Mouse (Mus musculus) retina, postnatal 7 days (tissue): ENCODE results near the gene Fndc7.
A peak's percentile ranks its signal among the peaks of the same experiment; 100 is the strongest.

Source experiments
- DNase-seq: peaks from one replicate; pipeline ENCODE4 v3.0.0-alpha.2; 2012; ENCODE audit warnings: low read depth, low spot score

Fndc7 gene

DNA sequence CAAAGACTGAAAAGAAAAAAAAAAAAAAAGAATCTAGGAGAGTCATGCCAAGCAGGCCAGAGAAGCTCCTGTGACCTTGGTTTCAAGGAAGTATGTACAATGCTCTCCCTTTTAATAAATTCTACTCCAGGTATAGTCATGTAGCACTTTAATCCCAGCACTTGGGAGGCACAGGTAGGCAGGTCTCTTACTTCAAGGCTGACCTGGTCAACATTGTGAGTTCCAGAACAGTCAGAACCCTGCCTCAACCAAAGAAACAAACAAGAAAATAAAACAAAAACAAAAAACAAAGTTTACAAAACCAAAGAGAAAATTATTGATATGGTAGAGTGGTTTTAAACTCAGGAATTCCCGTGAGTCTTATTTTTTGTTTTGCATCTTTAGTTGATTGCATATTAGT, at the start of gene Fndc7:
Gene Fndc7 (minus strand): TSS at position 101 of the 400 bp plus-strand sequence.
- DNase-seq, result no peak

DNA sequence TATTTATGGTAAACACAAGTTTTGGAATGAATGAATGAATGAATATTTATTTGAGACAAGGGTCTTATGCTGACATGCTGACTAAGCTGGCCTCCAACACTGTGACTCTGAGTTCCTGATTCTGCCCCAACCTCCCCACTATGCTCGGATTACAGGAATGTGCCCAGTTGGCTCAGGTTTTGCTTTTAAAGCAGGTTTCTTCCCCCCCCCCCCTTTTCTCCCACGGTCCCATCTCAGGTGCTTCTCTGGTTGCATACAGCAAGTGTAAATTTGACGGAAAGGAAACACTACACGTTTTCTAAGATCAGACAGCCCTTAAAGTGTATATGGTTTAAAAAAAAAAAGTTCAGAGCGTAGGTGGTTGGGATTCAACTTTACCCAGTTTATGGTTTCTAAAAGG, 49.8 kb upstream of the Fndc7 start, which contains the start of gene Henmt1:
Gene Henmt1 (plus strand): TSS at position 301 of the 400 bp plus-strand sequence.
- DNase-seq, result no peak

DNA sequence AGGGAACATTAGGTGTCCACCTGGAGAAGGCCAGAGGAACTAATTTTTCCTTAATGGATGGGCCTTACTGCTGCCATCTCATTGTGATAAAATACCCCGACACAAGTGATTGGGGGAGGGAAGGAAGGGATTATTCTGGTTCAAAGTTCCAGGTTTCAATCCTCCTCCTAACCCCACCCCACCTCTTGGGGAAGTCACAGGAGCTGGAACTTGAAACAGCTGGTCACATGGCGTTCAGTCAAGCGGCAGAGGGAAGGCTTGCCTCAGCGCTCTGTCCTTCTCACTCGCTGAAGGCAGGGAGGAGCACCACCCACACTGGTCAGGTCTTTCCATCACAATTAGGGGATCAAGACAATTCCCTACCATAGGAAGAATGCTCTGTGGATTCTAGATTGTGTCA, 48.9 kb upstream of the Fndc7 start:
- no peak for DNase-seq

DNA sequence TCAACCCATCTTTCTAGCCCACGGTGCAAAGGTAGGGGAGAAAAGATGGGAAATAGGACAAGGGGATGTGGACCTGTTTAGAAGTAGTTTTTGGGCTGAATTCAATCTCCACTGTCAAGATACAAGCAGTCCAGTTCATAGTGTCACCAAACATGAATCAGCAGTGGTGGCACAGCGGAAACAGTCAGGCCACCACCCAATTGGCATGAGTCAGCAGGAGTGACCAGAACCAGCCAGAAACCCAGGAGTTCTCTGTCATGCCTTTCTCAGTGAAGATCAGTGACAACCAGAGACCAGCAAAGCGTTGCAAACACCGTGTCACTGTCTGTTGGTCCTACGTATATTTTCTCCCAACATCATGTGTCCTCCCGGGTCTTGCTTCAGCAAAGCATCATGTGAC, 43.7 kb upstream of the Fndc7 start:
- DNase-seq, result no peak

DNA sequence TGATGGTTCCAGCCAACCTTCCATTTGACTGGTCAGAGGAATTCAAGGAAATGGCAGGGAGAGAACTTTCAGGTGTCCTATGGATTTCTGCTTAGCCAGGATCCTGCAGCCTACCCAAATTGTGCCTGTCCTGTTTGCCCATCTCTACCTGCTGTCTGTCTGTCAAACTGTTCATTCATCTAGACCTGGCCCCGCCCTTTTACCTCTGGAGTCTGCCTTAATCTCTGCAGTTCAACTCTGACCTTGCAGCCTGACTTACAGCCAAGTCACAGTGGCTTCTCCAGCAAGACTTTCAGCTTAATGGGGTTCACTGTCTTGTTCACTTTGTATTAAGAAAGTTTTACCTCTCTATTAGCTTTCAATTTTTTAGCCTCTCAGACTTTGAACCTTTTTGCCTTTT, 36.5 kb upstream of the Fndc7 start:
- no peak for DNase-seq

DNA sequence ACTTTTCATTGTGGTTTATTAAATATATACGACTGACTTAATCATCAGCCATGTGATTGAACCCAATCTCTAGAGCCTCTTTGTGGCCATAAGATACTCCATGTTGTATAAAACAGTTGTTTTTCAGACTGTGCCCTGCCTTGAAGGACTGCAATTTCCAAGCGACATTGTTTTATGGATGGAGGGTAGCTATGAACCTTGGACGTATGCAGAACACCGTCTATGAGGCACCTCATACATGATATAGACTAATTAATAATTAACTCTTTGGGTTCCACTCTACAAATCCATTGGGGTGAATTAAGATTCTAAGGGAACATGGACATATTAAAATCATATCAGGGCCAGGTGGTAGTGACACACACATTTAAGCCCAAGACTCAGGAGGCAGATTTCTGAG, 35.9 kb upstream of the Fndc7 start:
- no peak for DNase-seq

DNA sequence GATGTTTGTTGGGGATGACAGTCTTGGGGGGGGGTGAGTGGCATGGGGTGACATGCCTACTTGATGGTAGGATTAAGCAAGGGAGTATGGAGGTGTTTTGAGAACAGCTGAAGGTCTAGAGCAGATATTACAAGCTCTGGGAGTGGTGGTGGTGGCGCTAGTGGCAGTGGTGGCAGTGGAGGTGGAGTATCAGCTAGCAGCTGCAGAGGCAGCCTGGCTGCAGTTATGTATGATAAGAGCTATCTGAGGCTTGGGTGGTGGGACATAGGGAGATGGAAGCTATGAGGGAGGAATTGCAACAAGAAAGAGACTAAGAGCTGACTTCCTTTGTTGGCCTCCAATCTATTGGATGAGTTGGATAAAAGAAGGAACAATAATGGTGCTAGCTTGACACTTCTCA, 32.0 kb upstream of the Fndc7 start:
- DNase-seq, result no peak

DNA sequence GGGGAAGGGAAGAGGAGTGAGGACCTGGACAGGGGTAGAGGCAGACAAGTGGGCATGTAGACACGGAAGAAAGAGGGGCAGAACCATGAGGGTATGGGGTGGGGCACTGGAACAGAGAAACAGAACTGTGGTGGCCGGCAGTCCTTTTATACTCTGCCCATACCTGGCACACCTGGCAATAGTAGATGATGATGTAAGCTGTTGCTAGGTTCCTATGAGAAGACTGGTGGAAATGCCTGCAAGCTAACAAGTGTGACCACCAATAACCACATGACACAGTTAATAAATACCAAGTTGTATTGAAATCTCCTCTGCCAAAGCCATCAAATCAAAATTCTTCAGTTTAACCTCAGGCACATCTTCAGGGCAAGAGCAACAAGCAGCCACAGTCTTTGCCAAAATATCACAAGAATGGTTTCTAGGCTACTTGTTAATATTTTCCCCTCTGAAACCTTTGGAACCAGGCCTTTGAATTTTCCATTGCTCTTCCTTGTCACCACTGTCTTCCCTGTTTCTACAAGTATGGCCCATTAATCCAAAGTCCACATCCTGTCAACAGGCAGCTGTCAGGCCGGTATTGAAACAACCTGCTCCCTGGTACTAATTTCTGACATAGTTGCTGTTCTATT, 30.7 kb upstream of the Fndc7 start:
- DNase-seq, result no peak

DNA sequence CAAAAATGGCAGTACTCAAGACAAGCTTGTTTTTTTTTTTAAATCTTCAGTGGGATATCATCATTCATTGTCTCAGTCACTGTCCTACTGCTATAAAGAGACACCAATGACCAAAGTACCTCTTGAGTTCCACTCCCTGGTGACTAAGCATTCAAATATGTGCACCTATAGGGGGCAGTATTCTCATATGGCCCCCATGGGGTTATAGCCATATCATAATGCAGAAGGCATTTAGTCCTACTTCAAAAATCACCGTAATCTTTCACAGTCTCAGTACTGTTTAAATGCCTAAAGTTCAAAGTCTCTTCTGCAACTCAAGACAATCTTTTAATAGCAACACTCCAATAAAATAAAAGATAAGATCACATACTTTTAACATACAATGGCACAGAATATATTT, 29.0 kb upstream of the Fndc7 start:
- no peak for DNase-seq

DNA sequence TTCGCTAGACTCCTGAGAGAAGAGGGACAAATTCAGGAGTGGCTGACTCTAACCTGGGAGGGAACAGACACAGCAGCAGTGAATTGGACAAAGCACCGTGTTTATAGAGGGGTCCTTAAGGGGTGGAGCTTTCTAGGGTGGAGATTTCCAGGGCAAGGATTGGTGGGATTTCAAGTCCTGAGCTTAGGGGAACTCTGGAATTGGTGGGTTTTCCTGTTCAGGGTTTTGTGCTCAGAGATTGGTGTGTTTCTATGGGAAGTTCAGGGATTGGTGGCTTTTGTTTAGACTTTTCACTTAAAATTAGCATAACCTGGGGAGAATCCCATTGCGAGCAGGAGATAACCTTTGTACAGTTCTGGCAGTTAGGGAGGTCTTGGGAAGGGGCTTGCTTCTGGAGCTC, 28.2 kb upstream of the Fndc7 start:
- DNase-seq, result no peak

DNA sequence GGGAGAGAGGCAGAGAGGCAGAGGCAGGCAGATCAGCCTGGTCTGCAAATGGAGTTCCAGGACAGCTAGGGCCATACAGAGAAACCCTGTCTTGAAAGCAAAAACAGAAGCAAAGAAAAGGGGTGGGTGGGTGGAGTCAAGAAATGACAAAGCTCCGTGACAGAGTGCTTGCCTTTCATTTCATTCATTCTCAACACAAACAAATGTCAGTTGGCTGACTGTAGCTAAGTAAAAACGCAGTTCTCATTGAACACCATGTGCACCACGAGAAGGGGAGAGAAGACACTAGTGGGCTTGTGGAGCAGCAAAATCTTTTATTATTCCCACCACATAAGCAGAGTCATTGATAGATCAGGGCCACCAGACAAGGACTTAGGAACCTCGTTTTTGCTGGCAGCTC, 27.0 kb upstream of the Fndc7 start:
- DNase-seq, result no peak

DNA sequence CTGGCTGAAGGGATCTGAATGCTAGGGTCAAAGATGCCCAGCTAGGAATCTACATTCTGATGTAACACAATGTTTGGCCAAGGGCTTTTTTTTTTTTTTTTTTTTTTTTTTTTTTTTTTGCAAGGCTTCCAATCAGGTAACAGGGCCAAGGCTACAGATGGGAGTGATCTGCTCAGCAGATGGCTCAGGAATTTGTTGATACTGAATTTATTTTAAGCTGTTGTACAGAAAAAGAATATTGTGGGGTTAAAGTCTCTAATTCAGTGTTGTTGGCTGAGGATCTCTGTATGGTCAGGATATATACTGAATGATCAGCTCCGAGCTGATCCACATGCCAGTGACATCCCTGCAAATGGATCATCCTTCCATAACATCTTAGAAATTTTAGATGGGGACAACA, 26.2 kb upstream of the Fndc7 start:
- no peak for DNase-seq

DNA sequence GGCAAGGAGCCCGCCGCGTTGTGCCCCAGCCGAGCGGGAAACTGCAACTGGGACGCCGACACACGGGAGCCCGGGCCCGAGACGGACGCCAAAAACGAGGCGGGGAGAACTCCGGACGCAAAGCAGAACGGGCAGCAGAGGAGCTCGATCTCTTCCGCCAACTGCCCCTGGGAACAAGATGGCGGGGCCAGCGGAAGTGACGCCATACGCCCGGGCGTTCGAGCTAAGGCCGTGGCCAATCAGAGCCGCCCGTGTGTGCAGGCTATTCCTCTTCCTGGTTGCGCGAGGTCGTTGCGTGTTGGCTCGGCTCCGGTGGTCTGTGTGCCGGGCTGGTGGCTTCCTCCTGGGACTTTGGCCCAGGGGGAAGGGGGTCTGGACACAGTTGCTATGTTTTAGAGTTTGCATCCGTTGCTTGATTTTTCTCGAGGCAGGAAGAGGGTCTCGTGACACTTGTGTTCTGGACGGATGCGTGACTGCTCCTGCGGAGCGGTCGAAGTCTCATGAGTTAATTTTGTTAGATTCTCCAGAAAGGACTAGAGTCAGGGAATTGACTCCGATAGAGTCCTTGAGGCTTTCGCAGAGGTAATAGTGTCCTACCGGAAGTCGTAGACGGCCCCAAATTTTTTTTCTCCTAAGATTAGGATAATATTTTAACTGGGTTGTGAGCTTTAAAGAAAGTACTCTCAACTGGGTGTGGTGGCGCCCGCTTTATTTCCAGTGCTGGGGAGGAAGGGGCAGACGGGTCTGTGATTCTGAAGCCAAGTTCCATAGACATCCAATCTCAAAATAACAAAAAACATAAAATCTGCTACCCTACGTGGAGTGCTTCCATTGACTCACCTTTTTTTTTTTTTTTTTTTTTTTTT, 22.0 kb upstream of the Fndc7 start, which contains the start of gene Prpf38b:
Gene Prpf38b (minus strand): TSS at position 180 of the 866 bp plus-strand sequence.
- DNase-seq, result peak; percentile 92

DNA sequence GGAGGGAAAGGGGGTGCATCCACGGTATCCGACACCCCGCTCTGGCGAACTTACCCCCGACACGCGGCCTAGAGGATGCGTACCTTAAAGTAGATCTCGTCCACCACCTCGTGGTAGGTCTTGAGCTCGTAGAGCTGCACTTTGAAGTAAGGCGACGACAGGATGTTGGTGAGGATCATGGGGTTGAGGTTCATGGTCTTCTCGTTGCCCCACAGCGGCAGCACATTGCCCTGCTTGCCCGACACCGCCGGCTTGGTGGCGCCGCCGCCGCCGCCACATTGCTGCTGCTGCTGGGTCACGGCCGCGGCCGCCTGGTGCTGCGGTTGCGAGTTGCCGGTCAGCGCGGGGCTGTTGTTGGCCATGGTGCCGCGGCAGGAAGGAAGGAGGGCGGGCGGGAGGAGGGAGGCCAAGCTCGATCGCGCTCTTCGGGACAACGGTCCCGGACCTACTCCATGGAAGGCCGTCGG, 21.3 kb upstream of the Fndc7 start:
- peak; percentile 43 for DNase-seq

DNA sequence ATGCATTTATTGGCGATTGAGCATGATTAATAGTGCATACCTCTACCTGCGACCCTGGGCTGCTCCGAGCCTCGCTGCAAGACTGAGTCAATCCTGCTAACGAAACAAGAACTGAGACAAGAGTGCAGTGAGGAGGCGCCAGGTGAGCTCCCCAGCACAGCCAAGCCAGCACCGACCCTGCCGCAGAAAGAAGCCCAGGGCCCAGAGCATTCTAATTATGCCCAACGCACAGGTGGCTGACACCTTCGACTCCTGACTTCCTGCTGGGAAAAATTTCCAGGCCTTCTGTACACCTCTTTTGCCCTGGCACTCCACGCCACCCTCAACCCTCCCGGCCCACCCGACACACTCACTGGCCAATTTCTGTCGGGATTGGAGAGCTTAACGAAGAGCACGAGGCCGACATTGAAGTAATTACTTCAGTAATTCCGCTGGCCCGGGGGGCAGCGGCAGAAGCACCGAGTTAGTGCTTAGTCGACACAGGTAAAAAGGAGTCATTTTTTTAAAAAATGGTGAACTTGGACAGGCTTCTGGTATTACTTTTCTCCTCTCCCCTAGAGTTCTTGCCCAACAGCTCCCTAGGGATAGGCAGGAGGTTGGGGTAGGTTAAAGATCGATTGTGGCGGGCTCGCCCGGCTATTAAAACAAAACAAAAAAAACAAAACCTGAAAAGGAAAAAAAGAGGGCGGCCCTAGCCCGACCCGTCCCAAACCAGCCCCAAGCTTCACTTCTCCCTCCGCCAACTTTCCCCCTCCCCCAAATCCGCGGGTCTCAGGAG, 20.7 kb upstream of the Fndc7 start:
- no peak for DNase-seq

DNA sequence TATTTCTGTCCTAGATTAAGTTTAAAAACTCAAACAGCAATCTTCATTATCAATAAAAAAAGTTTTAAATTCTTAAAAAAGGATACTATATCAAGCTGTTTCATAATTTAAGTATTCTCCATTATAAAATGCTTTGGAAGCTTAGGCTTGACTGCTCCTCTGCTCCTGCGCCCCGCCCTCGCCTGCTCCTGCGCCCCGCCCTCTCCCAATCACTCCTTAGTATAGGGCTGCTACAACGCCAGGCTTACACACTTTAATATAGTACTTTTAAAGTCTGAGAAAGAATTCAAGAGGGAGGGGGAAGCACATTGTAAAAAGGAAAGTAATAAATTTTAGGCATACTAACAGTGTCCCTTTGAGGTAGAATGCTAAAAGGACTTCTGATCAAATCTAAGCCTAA, 13.1 kb upstream of the Fndc7 start:
- no peak for DNase-seq

DNA sequence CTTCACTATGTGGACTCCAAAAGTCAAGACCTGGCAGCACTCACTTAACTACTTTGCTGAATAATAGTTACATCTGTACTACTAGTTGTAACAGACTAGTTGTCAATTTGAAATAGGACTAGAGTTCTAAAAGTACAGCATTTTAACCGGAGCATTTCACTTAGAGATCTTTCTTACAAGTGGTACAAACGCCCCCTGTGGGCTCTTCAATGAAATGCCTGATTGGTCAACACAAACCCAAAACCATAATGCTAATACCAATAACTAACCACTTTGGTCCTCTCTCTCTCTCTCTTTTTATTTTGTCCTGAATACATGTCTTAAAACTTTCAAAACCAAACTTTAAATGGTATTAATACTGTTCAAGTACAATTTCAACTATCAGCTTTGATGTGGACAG, 12.2 kb upstream of the Fndc7 start:
- no peak for DNase-seq

DNA sequence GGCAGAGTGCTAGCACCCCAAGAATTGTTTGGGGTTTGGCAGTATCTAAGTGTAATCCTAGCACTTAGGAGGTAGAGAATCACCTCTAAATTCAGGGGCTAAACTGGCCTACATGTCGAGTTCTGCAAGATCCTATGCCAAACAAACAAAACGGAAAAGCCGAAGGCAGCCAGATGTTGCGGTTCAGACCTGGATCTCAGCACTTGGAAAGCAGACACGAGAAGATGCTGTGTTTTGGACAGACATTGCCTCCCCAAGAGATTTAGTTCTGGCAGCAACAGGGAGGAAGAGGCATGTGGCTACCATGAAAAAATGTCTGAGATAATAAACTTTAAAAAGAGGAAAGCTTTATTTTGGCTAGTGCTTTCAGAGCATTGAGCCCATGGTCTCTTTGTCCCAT, 10.9 kb upstream of the Fndc7 start:
- DNase-seq, result no peak

DNA sequence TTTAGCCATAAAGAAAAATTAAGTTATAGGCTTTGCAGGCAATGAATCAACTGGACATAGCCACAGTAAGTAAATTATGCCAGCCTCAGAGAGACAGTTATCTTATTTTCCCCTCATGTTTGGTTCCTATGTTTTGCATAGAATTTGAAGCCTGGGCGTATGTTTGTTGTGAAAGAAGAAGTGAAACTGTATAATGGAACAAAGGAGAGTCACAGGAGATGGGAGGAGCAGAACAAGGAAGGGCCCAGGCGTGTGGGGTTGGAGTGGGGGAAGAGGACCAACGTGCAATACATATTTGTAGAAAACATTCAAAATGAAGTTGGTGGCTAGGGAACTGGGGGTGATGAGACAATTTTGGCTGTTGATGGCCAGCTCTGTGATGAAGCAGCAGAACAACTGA, 10.3 kb upstream of the Fndc7 start:
- DNase-seq, result no peak

DNA sequence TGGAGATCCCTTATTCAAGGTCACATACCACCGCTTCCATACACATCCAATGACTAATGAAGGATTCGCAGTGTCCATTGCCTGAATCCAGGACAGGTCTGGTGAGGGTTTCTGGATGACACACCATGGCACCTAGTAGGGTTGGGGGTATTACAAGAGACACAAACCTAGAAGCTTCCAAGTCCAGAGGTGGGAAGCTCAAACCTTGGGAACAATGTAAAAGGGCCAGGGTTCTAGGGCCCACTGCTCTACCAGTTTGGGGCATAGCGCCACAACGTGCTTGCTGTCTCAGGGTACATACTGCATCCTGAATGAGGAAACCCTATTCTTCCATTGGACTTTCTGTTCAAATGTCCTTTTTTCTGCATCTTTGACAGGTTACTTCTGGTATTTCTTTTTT, 8.8 kb upstream of the Fndc7 start:
- no peak for DNase-seq

DNA sequence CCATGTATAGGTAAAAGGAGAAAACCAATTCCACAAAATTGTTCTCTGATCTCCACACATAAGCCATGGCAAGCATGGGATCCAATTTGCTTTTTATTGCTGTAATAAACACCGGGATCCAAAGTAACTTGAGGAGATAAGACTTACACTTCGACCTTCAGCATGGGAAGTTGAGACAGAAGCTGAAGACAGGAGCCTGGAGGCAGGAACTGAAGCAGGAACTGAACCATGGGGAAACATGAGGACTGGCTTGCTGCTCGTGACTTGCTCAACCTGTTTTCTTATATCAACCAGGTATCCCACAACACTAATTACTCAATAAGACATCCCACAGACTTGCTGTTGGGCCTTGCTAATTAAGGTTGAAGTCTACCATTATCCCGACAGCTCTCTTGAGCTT, 3.1 kb upstream of the Fndc7 start:
- no peak for DNase-seq

DNA sequence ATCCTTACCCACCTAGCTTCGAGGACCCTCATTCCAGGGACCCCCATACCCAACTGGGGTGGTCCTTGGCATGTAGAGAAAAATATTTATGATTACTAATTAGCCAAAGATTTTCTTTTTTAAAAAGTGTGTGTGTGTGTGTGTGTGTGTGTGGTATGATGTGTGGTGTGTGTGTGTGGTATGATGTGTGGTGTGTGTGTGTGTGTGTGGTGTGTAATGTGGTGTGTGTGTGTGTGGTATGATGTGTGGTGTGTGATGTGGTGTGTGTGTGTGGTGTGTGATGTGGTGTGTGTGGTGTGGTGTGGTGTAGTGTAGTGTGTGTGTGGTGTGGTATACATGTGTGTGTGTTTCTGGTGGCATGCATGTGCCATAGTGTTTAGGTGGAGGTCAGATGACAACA, 2.3 kb upstream of the Fndc7 start:
- DNase-seq, result no peak
